Mouse (Mus musculus): Measurements from ENCODE around the gene Syt7.

GRCm38 (mm10) chr19:10433225-10433624 lies 44.3 kb downstream of the Syt7 start:
- no peak for TF ChIP-seq CTCF (IDR thresholded peaks at IDR 0.05; ENCODE audit: extremely low read depth, insufficient read length, insufficient replicate concordance, low read depth, low read length)
- no peak for TF ChIP-seq POLR2A (IDR thresholded peaks at IDR 0.05; ENCODE audit: low read depth, low read length)

All from small intestine, adult 2 months (tissue).